Mouse (Mus musculus) subcutaneous adipose tissue, adult 2 months (tissue): Measurements from ENCODE around the gene Celf5. TPM values are rescaled to one million over a fixed set of nuclear protein-coding genes. Genes with fewer than 3 reads are reported as not detected.

ENCODE experiments used
- polyA plus RNA-seq: library from polyadenylated mRNA; depleted of rRNA; stranded (reverse); fragments of >200 nt; gene quantifications from 2 replicates; pipeline ENCODE4 v1.2.3, GENCODE M21; 2012; ENCODE audit warnings: low replicate concordance; rRNA removed

The Celf5 gene
- 0.70 and 0.93 TPM in 2 replicates for polyA plus RNA-seq

GRCm38 (mm10) chr10:81482533-81482889 lies at the start of gene Celf5:
TSS of gene Celf5 (minus strand) at chr10:81482709.

GRCm38 (mm10) chr10:81524051-81524605 lies 41.6 kb upstream of the Celf5 start, which contains the start of gene Gna15:
TSS of gene Gna15 (minus strand) at chr10:81524225.

GRCm38 (mm10) chr10:81500032-81500431 lies 17.5 kb upstream of the Celf5 start, which contains the start of gene S1pr4:
TSS of gene S1pr4 (minus strand) at chr10:81500132.

GRCm38 (mm10) chr10:81496264-81496901 lies 13.9 kb upstream of the Celf5 start, which contains the start of gene Ncln:
TSS of gene Ncln (minus strand) at chr10:81496392.

GRCm38 (mm10) chr10:81455181-81455895 lies 27.2 kb downstream of the Celf5 start, which contains the start of gene Nfic:
TSS of gene Nfic (minus strand) at chr10:81455635.

Other genes starting within 250 kb of the Celf5 start
- 5.7 and 25.8 TPM in 2 replicates for gene Zfr2, start 249.6 kb downstream of the Celf5 start, polyA plus RNA-seq
- 3.3 and 4.0 TPM in 2 replicates for gene Matk, start 229.8 kb downstream of the Celf5 start, polyA plus RNA-seq
- gene Mrpl54, start 215.8 kb downstream of the Celf5 start, polyA plus RNA-seq, result 78.4 and 104 TPM in 2 replicates
- gene Apba3, start 215.7 kb downstream of the Celf5 start, polyA plus RNA-seq, result 107 and 116 TPM in 2 replicates
- 0.26 and 15.2 TPM in 2 replicates for gene Tjp3, start 191.1 kb downstream of the Celf5 start, polyA plus RNA-seq
- 56.8 and 80.2 TPM in 2 replicates for gene Pip5k1c, start 189.7 kb downstream of the Celf5 start, polyA plus RNA-seq
- gene Cactin, start 161.6 kb downstream of the Celf5 start, polyA plus RNA-seq, result 23.1 and 38.0 TPM in 2 replicates
- 10.1 and 16.3 TPM in 2 replicates for gene Tbxa2r, start 154.0 kb downstream of the Celf5 start, polyA plus RNA-seq
- 2.2 and 4.8 TPM in 2 replicates for gene Gipc3, start 139.4 kb downstream of the Celf5 start, polyA plus RNA-seq
- 69.5 and 90.1 TPM in 2 replicates for gene Hmg20b, start 132.2 kb downstream of the Celf5 start, polyA plus RNA-seq
- 38.6 and 41.1 TPM in 2 replicates for gene Mfsd12, start 125.2 kb downstream of the Celf5 start, polyA plus RNA-seq
- gene 4930404N11Rik, start 116.9 kb downstream of the Celf5 start, polyA plus RNA-seq, result 0.43 and 1.8 TPM in 2 replicates
- gene Fzr1, start 104.2 kb downstream of the Celf5 start, polyA plus RNA-seq, result 56.1 and 75.2 TPM in 2 replicates
- 61.5 and 66.9 TPM in 2 replicates for gene Dohh, start 98.3 kb downstream of the Celf5 start, polyA plus RNA-seq
- 3.2 and 5.1 TPM in 2 replicates for gene Gm48551, start 98.2 kb downstream of the Celf5 start, polyA plus RNA-seq
- 1.5 and 1.8 TPM in 2 replicates for gene Gm48552, start 93.7 kb downstream of the Celf5 start, polyA plus RNA-seq
- 9.8 and 12.3 TPM in 2 replicates for gene Smim24, start 89.7 kb downstream of the Celf5 start, polyA plus RNA-seq
- gene Nfic, start 27.1 kb downstream of the Celf5 start, polyA plus RNA-seq, result 67.7 and 99.8 TPM in 2 replicates
- 174 and 241 TPM in 2 replicates for gene Ncln, start 13.7 kb upstream of the Celf5 start, polyA plus RNA-seq
- gene S1pr4, start 17.4 kb upstream of the Celf5 start, polyA plus RNA-seq, result 7.2 and 9.4 TPM in 2 replicates
- gene Gna15, start 41.5 kb upstream of the Celf5 start, polyA plus RNA-seq, result 3.8 and 5.3 TPM in 2 replicates
- 141 and 164 TPM in 2 replicates for gene Gna11, start 62.5 kb upstream of the Celf5 start, polyA plus RNA-seq
- 885 and 1,244 TPM in 2 replicates for gene Aes, start 76.8 kb upstream of the Celf5 start, polyA plus RNA-seq
- gene Tle2, start 91.9 kb upstream of the Celf5 start, polyA plus RNA-seq, result 43.6 and 76.2 TPM in 2 replicates
- 9.9 and 14.9 TPM in 2 replicates for gene Tle6, start 118.4 kb upstream of the Celf5 start, polyA plus RNA-seq
- 1.1 and 1.3 TPM in 2 replicates for gene BC025920, start 123.6 kb upstream of the Celf5 start, polyA plus RNA-seq
- 24.8 and 39.4 TPM in 2 replicates for gene Sirt6, start 145.1 kb upstream of the Celf5 start, polyA plus RNA-seq
- gene Ankrd24, start 145.8 kb upstream of the Celf5 start, polyA plus RNA-seq, result 36.2 and 58.5 TPM in 2 replicates
- 0.34 and 0.55 TPM in 2 replicates for gene Gm10778, start 166.3 kb upstream of the Celf5 start, polyA plus RNA-seq
- 0.60 and 1.3 TPM in 2 replicates for gene Zfp433, start 222.1 kb upstream of the Celf5 start, polyA plus RNA-seq